Mouse (Mus musculus) neural tube, embryonic 11.5 days (tissue): Measurements from ENCODE around the gene Nhsl2. TPM values are rescaled to one million over a fixed set of nuclear protein-coding genes. Genes with fewer than 3 reads are reported as not detected.

Experiments
- ATAC-seq: fragments of 200-750 bp; cut with Nextera tagmentation; 2 replicates; pipeline ENCODE4 v1.8.0; 2017; ENCODE audit warnings: moderate number of reproducible peaks, mild to moderate bottlenecking, moderate TSS enrichment, moderate library complexity; ENCODE audit not compliant: insufficient read depth, low FRiP score, low TSS enrichment
- DNase-seq: peaks from one replicate; pipeline ENCODE4 v3.0.0-alpha.2; 2015; ENCODE audit warnings: low spot score
- H3K27ac ChIP-seq: fragments of 300-500 bp; sonication (generic); 2 replicates; pipeline ENCODE4 v1.5.1; 2014; ENCODE audit warnings: low read depth, mild to moderate bottlenecking, low read length
- H3K27me3 ChIP-seq: fragments of 300-500 bp; sonication (generic); 2 replicates; pipeline ENCODE4 v1.6.1; 2014; ENCODE audit warnings: mild to moderate bottlenecking, low read length, mixed read lengths; ENCODE audit not compliant: control insufficient read depth, insufficient read depth
- H3K36me3 ChIP-seq: fragments of 300-500 bp; sonication (generic); 2 replicates; pipeline ENCODE4 v1.6.1; 2014; ENCODE audit warnings: mild to moderate bottlenecking, low read length, moderate library complexity, mixed read lengths; ENCODE audit not compliant: control insufficient read depth, insufficient read depth
- H3K4me1 ChIP-seq: fragments of 300-500 bp; sonication (generic); 2 replicates; pipeline ENCODE4 v1.6.1; 2014; ENCODE audit warnings: low read length, mixed read lengths; ENCODE audit not compliant: control insufficient read depth, insufficient read depth
- H3K4me2 ChIP-seq: fragments of 300-500 bp; sonication (generic); 2 replicates; pipeline ENCODE4 v1.6.1; 2014; ENCODE audit warnings: low read depth, mild to moderate bottlenecking, moderate library complexity
- H3K4me3 ChIP-seq: fragments of 300-500 bp; sonication (generic); 2 replicates; pipeline ENCODE4 v1.5.1; 2014; ENCODE audit warnings: low read depth, low read length
- H3K9ac ChIP-seq: fragments of 300-500 bp; sonication (generic); 2 replicates; pipeline ENCODE4 v1.6.1; 2014; ENCODE audit warnings: mild to moderate bottlenecking, low read length
- H3K9me3 ChIP-seq: fragments of 300-500 bp; sonication (generic); 2 replicates; pipeline ENCODE4 v1.6.1; 2016; ENCODE audit warnings: low read length; ENCODE audit not compliant: control insufficient read depth
- WGBS: fragments of 180-500 bp; shearing (Covaris S2); extraction: QIAGEN DNeasy Blood & Tissue Kit; methylation state at CpG from one replicate; pipeline ENCODE4 v1.1.7; 2014; 5-methylcytosine and 5-hydroxymethylcytosine counted together
- polyA plus RNA-seq: library from polyadenylated mRNA; unstranded; fragments of >200 nt; fragmentation: Nextera tagmentation; extraction: Ambion mirVana; gene quantifications from 2 replicates; pipeline ENCODE4 v1.2.1, GENCODE M21; 2014

Nhsl2 gene
- polyA plus RNA-seq, 1 experiment from 2014 or later, result 11.6 TPM

DNA sequence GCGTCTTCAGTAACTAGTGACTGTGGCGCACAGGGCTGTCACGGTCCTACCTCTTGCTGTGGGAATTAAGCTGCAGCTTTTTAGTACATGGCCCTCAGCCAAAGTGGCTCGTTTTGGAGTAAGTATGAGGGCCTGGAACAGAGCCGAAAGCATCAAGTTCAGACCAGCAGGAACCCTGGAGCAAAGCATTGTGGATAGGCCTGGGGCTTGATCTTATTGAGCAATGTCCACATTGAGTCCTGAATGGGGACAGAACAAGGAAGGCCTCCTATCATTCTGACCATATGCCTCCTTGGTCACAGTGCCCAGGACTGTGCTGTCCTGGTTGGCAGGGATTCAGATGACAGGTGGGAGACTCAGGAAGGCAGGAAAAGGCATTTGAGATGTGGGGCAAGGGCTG, 211.1 kb downstream of the Nhsl2 start:
- H3K27ac ChIP-seq, result no peak overlapping the region
- H3K4me2 ChIP-seq, result no peak overlapping the region
- WGBS, result 89% methylated on average over 5 of the region's 5 CpGs
- no peak overlapping the region for H3K9ac ChIP-seq
- no peak overlapping the region for H3K4me3 ChIP-seq
- ATAC-seq, result no peak
- no peak for DNase-seq
- no peaks in the 10 kb centered on the region for H3K27me3 ChIP-seq
- no peaks in the 10 kb centered on the region for H3K9me3 ChIP-seq
- H3K36me3 ChIP-seq, result no peaks in the 10 kb centered on the region
- H3K4me1 ChIP-seq, result no peaks in the 10 kb centered on the region; the same call in 1 of the 2 replicates

DNA sequence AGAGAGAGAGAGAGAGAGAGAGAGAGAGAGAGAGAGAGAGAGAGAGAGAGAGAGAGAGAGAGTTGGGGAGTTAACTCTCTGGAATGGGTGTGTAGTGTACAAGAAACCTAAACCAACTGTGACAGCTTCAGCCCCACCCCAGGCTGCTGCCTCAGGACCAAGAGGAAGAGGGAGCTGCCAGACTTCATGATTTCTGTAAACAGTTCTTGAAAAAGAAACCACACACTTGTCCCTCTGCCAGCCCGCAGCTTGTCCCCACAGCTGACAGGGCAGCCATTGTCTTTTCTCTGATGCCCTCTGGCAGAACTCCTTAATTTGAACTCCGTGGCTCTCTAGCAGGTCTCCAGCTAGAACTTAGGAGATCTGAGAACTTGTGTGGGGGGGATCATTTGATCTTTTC, 211.7 kb downstream of the Nhsl2 start:
- ATAC-seq (no peak), DNase-seq (no peak)
- Histone ChIP-seq H3K4me2 (no peak overlapping the region), H3K27ac (no peak overlapping the region), H3K9me3 (no peaks in the 10 kb centered on the region), H3K4me3 (no peak overlapping the region), H3K36me3 (no peaks in the 10 kb centered on the region), H3K4me1 (no peaks in the 10 kb centered on the region; the same call in 1 of the 2 replicates), H3K27me3 (no peaks in the 10 kb centered on the region), H3K9ac (no peak overlapping the region)
- 72% methylated on average over 2 of the region's 2 CpGs for WGBS

DNA sequence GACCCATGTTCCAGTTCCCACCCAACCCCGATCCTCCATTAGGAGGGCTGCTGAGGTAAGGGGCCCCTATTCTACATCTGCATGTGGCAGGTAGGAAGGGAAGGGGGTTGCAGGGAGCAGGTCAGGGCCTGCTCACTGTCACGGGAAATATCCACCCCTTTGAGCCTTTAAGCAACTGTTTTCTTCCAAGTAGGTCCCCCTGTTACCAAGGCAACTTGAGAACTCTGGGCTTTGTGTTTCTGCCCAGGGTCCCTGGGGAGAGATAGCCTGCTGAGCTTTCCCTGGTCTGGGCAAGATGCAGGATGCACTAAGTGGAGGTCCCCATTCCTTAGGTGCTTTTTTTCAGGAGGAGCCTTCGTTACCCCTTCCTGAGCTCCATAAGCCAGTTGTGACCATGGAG, 214.9 kb downstream of the Nhsl2 start:
- H3K27me3 ChIP-seq, result 0 out of 2 replicates have a peak, but pooled peaks cover 2% of the 10 kb centered on the region
- ATAC-seq, result no peak

DNA sequence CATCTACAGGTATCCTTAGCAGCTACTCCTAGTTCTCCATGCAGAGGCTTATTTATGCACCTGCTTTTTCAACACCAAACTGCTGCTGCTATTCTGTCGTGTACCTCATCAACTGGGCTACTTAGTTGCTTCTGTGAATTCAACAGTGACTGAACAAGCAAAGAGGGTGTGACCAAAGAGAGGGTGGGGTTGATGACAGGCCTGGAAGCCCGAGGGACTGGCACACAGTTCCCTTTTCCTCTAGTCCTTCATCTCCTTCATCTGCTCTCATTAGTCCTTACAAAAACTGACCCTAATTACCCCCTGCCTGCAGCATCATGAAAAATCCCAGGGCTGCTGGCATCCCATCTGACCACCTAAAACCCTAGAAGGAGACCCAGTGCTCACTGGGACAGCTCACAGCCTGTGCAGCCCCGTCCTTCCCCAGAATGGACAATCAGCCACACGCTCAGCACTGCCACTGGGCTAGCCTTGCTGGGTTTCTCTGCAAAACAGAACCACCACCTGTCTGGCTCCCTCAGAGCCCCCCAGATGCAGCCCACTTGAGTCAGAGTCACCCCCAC, 216.1 kb downstream of the Nhsl2 start:
- H3K4me3 ChIP-seq, result no peak overlapping the region
- H3K27ac ChIP-seq, result no peak overlapping the region
- no peak overlapping the region for H3K9ac ChIP-seq
- DNase-seq (no peak), ATAC-seq (no peak)
- no peak overlapping the region for H3K4me2 ChIP-seq
- H3K9me3 ChIP-seq, result no peaks in the 10 kb centered on the region
- H3K4me1 ChIP-seq, result no peaks in the 10 kb centered on the region; the same call in 1 of the 2 replicates
- 45% methylated on average over 4 of the region's 4 CpGs for WGBS
- 0 out of 2 replicates have a peak, but pooled peaks cover 2% of the 10 kb centered on the region for H3K27me3 ChIP-seq
- no peaks in the 10 kb centered on the region for H3K36me3 ChIP-seq

More for the DNA sequence above, 214.9 kb downstream of the Nhsl2 start:
- no peak overlapping the region for H3K4me2 ChIP-seq
- no peak overlapping the region for H3K9ac ChIP-seq
- no peak overlapping the region for H3K4me3 ChIP-seq
- DNase-seq, result no peak
- no peaks in the 10 kb centered on the region for H3K9me3 ChIP-seq
- 47% methylated on average over 3 of the region's 3 CpGs for whole genome bisulfite sequencing
- no peak overlapping the region for H3K27ac ChIP-seq
- no peaks in the 10 kb centered on the region for H3K36me3 ChIP-seq
- H3K4me1 ChIP-seq, result no peaks in the 10 kb centered on the region; the same call in 1 of the 2 replicates

DNA sequence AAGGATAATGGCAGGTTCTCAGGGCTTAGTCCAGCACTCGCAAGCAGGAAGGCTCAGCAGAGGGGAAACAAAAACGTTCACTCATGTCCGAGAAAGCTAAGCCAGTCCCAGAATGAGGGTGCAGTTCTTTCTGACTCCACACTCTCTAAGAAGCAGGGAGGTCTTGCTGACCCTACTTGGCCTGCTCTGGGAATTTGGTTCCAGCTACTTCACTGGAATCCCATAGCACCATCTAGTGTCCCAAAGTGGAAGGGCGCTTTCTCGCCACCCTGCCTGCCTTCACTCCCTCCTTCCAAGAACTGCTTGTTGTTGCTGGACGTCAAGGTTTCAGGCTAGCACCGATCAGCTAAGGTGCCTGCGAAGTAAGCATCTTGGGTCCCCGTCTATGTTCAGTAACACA, 216.9 kb downstream of the Nhsl2 start:
- 19% methylated on average over 9 of the region's 9 CpGs for WGBS
- Histone ChIP-seq H3K4me1 (no peaks in the 10 kb centered on the region; the same call in 1 of the 2 replicates), H3K4me3 (no peak overlapping the region), H3K9me3 (no peaks in the 10 kb centered on the region), H3K36me3 (no peaks in the 10 kb centered on the region), H3K4me2 (no peak overlapping the region), H3K9ac (no peak overlapping the region), H3K27me3 (0 out of 2 replicates have a peak, but pooled peaks cover 2% of the 10 kb centered on the region), H3K27ac (no peak overlapping the region)
- DNase-seq (peak; percentile 79), ATAC-seq (peak; percentile 20; the same call in 1 of the 2 replicates)

DNA sequence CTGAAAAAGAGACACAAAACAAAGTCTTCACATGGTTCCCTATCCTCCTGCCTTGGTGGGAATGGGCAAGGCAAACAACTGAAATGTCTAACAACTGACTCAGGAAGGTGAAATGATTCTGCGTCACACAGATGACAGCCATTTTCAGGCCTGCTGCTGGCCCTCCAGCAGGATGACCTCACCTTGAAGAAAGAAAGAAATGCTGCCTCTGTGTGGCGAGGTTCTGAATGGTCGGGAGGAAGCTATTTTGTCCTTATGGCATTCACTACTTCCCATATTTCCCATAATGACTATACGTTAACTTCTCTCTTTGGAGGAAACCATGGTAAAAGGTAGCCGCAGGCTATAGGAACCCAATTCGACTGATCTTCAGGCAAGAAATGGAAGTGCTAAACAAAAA, 217.9 kb downstream of the Nhsl2 start:
- H3K9ac ChIP-seq, result no peak overlapping the region
- no peak overlapping the region for H3K4me2 ChIP-seq
- no peak for ATAC-seq
- H3K36me3 ChIP-seq, result no peaks in the 10 kb centered on the region
- no peaks in the 10 kb centered on the region for H3K9me3 ChIP-seq
- no peak overlapping the region for H3K27ac ChIP-seq
- H3K27me3 ChIP-seq, result 0 out of 2 replicates have a peak, but pooled peaks cover 2% of the 10 kb centered on the region
- DNase-seq, result no peak
- H3K4me3 ChIP-seq, result no peak overlapping the region
- 82% methylated on average over 6 of the region's 6 CpGs for WGBS
- H3K4me1 ChIP-seq, result no peaks in the 10 kb centered on the region; the same call in 1 of the 2 replicates

DNA sequence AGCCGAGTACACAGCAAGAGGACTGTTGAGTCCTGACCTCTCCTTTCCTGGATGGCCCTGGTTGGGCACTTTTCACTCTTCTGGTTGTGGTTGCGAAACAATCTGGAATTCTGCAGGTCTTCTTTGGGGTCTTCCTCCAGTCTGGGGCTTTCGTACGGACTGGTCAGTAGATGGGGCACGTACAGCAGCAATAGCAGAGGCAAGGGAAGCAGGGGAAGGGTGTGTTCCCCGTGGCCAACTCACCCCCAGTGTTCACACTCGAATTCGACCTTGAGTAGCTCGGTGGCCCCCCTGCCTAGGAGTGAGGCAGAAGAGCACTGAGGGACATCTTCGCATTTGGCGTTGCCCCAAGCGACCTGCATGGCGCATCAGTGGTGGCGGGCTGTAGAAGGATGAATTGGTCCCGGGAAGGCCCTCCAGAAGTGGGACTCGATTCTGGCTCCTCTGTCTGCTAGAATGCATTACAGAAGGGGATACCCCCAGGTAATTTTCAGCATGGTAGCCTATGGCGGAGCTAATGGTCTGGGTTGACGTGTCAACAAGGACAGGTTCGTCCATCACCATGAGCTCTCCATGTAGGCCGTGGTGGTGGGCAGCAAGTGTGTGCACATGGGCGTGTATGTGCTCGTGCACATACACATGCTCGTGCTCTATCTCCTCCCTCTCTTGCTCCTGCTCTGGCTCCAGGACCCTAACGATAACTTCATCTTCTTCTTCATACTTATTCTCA, 219.8 kb downstream of the Nhsl2 start:
- Histone ChIP-seq H3K4me3 (no peak overlapping the region), H3K9me3 (no peaks in the 10 kb centered on the region), H3K4me1 (no peaks in the 10 kb centered on the region; the same call in 1 of the 2 replicates), H3K27ac (no peak overlapping the region), H3K9ac (no peak overlapping the region), H3K27me3 (0 out of 2 replicates have a peak, but pooled peaks cover 2% of the 10 kb centered on the region), H3K4me2 (no peak overlapping the region), H3K36me3 (no peaks in the 10 kb centered on the region)
- 95% methylated on average over 23 of the region's 24 CpGs for WGBS
- ATAC-seq, result no peak
- DNase-seq, result no peak

DNA sequence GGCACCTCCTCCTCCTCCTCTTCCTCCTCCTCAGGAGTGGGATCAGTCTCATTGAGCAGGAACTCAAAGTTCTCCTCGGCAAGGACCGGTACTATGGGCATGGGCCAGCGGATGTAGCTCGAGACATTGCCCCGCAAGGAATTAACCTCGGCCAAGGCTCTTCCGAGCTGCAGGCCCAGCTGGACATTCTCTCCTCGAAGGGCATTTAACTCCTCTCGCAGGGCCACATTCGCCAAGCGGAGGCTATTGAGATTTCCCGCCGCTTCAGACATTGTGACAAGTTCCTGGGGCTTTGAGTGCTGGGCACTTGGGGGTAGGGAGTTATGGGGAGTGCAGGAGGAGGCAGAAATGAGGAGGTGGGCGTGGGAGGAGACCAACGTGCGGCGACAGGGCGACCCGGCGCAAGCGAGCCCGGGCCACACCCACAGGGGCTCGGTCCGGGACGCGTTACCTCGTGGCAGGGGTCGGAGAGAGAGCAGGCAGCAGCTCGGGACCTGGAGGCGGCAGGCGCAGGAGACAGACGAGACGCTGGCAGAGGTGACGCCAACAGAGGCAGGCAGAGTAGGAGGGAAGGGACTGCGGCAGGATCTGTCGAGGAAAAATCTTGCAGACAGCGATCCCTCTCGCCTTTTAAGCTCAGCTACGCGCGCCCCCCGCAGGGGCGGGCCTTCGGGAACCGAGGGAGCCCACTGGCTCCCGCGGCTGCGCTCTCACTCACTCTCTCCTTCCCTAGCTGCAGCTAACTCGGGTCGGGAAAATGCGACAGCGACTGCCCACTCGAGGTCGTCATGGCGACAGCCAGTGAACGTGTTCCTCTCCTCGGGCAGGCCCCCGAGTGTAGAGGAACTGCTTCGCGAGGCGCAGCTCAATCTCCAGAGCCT, 221.6 kb downstream of the Nhsl2 start, which contains the start of gene Rtl5:
Gene Rtl5 (minus strand): TSS at position 714 of the 881 bp plus-strand sequence.
- Histone ChIP-seq H3K9me3 (no peaks in the 10 kb centered on the region), H3K9ac (peak within 1 kb of the TSS; percentile 55), H3K4me3 (peak within 1 kb of the TSS; percentile 51), H3K4me2 (peak within 1 kb of the TSS; percentile 67), H3K36me3 (no peaks in the 10 kb centered on the region), H3K27me3 (0 out of 2 replicates have a peak, but pooled peaks cover 2% of the 10 kb centered on the region), H3K4me1 (no peaks in the 10 kb centered on the region), H3K27ac (peak within 1 kb of the TSS; percentile 53; the same call in 1 of the 2 replicates)
- WGBS, result 9% methylated on average over 49 of the region's 61 CpGs
- peak; percentile 88 for ATAC-seq
- peak; percentile 84 for DNase-seq
